Mouse (Mus musculus) c-Kit-negative CD71-positive TER-119-positive erythroid progenitor cells, embryonic 14.5 days (primary cell): ENCODE data around the gene Caskin1.

Source experiments
- DNase-seq: peaks from one replicate; pipeline ENCODE4 v3.0.0-alpha.2; 2013; ENCODE audit warnings: low read depth, low spot score

Gene Caskin1

DNA sequence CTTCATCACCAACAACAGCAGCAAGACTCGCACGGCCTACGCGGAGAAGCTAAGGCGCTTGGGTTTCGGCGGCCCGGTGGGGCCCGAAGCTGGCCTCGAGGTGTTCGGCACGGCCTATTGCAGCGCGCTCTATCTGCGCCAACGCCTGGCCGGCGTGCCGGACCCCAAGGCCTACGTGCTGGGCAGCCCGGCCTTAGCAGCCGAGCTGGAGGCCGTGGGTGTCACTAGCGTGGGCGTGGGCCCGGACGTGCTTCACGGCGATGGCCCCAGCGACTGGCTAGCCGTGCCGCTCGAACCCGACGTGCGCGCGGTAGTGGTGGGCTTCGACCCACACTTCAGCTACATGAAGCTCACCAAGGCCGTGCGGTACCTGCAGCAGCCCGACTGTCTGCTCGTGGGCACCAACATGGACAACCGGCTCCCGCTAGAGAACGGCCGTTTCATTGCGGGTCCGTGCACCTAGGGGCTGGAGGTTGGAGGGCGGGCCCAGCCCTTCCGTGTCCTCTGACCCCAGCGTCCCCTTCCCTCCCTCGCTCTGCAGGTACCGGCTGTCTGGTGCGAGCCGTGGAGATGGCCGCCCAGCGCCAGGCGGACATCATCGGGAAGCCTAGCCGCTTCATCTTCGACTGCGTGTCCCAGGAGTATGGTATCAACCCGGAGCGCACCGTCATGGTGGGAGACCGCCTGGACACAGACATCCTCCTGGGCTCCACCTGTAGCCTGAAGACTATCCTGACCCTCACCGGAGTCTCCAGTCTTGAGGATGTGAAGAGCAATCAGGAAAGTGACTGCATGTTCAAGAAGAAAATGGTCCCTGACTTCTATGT lies 17.5 kb upstream of the Caskin1 start:
- no peak for DNase-seq

DNA sequence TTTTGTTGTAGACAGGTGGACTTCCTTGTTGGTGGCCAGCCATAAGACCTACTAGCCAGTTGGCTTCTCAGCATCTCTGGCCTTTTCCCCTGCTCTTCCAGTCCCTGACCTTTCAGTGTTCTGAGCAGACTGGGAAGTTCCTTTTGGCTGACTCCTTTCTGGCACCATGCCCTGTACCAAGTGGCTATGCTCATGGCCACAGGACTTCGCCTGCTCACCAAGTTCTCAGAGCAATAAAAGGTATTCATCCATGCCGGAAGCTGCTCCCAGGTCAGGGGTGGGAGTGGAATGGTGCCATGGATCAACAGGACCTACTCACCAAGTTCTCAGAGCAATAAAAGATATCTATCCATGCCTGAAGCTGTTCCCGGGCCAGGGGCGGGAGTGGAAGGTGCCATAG lies 15.9 kb upstream of the Caskin1 start:
- no peak for DNase-seq

GRCm38 (mm10) chr17:24473612-24474275 lies 14.7 kb upstream of the Caskin1 start, which contains the start of gene Bricd5:
Bricd5 (plus strand) TSS chr17:24473884.
- DNase-seq, result no peak

DNA sequence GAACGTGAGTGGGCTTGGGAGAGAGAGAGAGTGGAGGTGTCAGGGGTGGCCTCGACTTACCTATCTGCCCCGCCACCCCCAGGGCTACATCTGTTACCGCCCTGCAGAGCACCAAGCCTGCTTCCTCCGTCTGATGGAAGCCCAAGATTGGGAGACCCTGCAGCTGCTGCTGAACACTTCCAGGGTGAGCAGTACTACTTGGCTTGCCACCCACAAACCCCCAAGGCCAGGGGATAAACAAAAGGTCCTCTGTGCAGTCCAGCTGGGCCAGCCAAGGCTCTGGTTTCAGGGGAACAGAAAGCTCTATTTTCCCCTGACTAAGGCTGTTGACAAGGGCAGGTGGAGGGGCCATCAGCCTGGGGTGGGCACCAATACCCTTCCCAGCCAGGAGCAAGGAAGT lies 13.8 kb upstream of the Caskin1 start:
- DNase-seq, result no peak

DNA sequence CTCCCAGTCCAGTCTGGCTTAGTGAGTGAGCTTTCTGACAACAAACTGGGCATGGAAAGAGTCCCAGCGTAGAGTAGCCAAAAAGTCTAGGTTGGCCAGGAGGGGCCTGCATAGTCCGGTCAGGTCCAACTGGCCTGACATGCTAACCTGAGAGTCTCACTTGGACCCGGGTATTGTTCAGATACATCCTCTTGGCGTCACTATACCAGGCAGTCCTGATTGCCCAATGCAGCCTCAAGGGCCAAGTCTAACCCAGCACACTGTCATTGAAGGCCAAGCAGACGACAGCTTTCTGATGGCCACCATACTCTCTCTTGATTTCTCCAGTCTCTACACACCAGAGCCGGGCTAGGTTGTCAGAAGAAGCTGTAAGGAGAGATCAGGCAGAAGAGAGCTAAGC lies 12.8 kb upstream of the Caskin1 start:
- no peak for DNase-seq

- DNase-seq, result no peak
Observed at GRCm38 (mm10) chr17:24476022-24476776, 12.2 kb upstream of the Caskin1 start.

DNA sequence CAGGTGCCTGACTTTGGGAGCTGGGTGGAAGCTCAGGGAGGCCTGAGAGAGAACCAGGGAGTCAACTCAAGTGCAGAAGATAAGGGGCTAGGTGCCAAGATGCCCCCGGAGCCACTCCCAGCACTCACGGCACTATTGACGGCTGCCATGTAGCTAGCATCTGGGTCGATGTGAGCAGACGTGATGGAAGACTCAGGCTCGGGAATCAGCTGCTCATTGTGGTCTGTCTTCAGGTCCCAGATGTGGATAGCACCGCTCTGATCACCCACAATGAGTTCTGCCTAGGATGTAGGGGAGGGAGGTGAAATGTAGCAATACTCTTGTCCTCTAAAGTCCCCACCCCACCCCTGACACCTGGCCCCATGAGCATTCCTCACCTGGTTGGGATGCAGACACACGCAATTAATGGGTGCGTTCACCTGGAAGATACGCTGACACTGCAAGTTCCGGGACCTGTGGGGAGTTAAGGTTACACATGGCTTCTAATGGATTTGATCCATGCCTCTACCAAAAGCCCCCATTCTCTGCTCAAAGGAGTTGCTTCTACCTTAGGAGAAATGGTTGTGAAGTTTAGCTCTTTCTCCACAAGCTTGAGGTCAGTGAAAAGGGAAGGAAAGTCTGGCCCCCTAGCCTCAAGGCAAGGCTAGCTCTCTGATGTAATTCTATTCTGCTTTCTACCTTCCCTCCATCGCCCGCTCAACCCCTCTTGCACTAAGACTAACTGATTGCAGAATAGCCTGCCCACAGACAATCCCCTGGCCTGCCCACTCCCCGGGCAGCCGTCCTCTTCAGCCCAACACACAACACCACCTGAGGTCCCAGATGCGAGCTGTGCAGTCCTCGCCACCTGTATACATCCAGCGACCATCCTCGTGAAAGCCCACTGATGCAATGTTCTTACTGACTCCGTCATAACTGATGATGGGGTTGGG lies 11.1 kb upstream of the Caskin1 start:
- no peak for DNase-seq

GRCm38 (mm10) chr17:24477985-24478600 lies 10.3 kb upstream of the Caskin1 start:
- no peak for DNase-seq

GRCm38 (mm10) chr17:24478663-24479380 lies 9.6 kb upstream of the Caskin1 start, which contains the start of gene Mlst8:
Mlst8 (minus strand) TSS chr17:24479078.
- DNase-seq, result peak; percentile 97

DNA sequence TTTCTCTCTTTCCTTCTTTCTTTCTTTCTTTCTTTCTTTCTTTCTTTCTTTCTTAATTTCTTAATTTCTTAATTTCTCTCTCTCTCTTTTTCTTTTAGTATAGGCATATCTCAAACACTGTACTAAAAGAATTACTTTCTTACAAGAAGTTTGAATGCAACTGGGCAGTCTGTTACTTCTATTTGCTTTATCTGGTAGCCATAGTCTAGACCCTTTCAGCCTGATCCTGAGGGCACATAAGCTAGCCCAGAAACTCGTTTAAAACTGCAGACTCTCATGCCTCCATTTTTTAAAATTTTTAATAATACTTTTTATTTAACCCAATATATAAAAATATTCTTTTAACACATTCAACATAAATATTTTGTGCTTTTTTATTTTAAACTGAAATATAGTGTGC lies 9.0 kb upstream of the Caskin1 start:
- no peak for DNase-seq

DNA sequence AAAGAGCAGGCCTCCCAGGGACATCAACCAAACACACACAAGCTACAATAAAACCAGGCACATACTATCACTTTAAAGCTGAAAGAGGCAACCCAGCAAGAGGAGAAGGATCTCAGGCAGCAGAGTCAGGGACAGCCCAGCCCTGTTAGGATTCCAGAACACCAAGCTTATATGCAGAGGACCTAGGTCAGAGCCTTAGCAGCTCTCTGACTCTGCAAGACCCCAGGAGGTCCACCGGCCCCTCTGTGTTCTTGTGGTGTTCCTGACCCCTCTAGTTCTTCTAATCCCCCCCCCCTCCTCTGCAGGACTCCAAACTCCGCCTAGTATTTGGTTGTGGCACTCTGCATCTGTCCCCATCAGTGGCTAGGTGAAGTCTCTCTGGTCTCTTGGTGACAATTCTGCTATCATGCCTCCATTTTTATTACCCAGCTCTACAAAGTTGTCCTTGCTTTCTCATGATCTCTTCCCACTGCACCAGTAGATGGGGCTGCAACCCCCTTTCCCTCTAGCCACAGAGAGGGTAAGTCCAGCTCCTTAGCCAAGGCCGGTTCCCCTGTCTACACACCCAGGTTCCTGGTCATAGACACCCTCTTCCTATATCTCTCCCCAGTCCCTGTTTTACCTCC lies 8.1 kb upstream of the Caskin1 start:
- DNase-seq, result no peak

GRCm38 (mm10) chr17:24481027-24481815 lies 7.2 kb upstream of the Caskin1 start:
- DNase-seq, result no peak

DNA sequence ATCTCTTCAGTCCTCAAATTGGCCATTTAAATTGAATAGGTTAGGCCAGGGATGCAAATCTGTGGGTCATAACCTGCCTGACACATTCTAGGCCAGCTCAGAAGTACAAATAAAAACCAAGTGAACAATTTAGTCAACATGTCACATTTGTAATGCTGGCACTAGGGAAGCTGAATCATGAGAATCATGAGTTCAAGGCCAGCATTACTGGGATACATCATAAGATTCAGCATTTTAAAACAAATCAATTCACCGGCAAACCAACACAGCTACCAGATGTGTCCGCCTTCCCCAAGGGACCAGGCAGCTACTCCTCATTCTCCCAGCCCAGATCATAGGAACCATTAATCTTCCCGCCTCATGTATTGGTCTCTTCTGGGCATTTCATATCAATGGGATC lies 4.9 kb upstream of the Caskin1 start:
- DNase-seq, result no peak

GRCm38 (mm10) chr17:24485090-24485860 lies 3.1 kb upstream of the Caskin1 start:
- DNase-seq, result no peak

DNA sequence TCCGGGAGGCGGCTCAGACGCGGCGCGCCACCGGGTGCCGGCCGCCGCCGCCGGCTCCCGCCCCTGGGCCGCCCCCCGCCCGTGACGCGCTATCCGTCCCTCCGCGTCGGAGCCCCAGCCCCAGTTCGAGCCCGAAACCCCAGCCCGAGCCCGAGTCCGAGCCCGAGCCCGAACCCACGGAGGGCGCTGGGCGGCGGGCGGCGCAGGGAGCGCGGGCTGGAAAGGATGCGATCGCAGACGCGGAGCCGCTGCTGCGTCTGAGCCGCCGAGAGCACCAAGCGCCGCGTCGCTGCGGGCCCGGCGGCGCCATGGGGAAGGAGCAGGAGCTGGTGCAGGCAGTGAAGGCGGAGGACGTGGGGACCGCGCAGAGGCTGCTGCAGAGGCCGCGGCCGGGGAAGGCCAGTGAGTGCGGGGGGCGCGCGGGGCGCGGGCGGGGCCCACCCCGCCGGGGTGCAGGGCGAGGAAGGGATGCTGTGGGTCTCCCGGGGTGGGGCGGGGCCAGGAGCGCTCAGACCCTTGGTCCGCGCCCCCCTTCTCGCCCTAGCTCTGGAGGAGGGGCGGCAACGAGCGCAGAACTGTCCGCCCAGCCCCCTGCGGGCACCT lies 362 bp downstream of the Caskin1 start:
- no peak for DNase-seq

DNA sequence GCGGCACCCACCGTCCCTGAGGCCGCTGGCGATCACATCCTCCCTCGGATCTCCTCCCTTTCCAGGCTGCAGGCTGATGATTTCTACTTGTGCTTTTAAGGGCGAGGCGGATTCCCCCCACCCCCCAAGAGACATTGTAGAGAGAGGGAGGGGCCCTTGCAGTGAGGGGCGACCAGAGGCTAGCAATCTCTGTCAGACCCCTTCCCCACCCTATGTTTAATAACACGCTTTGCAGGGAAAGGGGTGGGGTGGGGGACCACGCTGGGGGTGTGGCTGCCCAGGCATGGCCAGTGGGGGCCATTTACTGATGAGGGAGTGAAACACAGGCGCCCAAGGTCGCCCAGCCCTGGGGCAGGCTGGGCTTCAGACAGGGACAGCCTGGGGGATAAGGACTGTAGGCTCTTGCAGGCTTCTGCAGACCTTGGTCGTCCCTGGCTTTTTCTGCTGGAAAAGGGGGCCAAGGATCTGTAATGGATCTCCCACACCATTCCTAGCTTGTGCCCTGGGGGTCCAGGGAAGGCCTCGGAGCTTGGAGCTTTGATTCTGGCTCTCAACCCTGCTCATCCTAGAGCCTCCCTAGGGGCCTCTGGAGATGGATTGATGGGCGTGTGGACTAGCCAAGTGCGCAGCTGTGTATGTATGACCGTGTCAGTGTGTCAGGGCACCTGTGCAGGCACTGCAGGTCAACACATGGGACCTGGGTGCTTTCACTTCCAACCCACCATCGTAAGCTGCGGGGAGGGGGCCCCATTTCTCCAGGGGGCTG lies 1.0 kb downstream of the Caskin1 start:
- no peak for DNase-seq

GRCm38 (mm10) chr17:24490399-24490798 lies 2.0 kb downstream of the Caskin1 start:
- DNase-seq, result no peak
